In the genomic region with DNA sequence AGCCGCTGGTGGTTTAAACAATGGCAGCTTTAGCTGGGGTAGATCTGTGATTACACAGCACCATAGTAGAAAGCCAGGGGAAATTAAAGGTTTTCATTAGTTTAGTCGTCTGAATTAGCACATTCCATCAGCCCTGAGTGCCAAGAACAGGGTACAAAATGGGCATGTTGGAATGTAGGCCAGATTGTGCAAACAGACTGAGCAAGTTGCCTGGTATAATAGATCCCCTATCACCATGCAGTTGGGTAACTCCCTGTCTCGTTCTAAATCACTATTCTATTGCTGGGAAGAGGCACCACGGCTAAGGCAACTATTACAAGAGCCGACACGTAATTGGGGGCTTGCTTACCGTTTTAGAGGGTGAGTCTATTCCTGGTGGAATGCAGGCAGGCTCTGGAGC, we compare ENCODE assay signal across 31 mouse cellular contexts. TPM values are rescaled to one million over a fixed set of nuclear protein-coding genes. Genes with fewer than 3 reads are reported as not detected.
DNase-seq lines count a peak whose midpoint lies in the region; ATAC-seq and TF ChIP-seq lines count a peak whose summit lies in the region.
"Had no signal": no experiment of that assay in that cellular context is flagged by ENCODE, and none has a peak within 500 bp of the region (broad histone marks: within the 10 kb centered on the region; RNA-seq: fewer than 3 reads in every experiment).

No protein-coding gene starts in this region.

- DNase-seq in liver, adult 2 months (ENCODE audit: extremely low read depth, low read depth, low spot score) = peak; percentile 95
- no peak for DNase-seq in liver, embryonic 11.5 days (ENCODE audit: low spot score)
- peak; percentile 75 for DNase-seq in Muller cell, postnatal 12 days (ENCODE audit: inconsistent ontology term)
- peak; percentile 67 for DNase-seq in fat pad, adult 2 months (ENCODE audit: extremely low read depth, low read depth, low spot score)
- DNase-seq in layer of hippocampus, adult 9-11 months = peak; percentile 84
- DNase-seq in frontal cortex, postnatal 14 days (ENCODE audit: low spot score in 2 of 2) = no peak
- DNase-seq in cerebellum, adult 18-20 months = no peak
- no peak for DNase-seq in adrenal gland, postnatal 4 days (ENCODE audit: low spot score in 2 of 2)
- DNase-seq: adrenal gland, postnatal 10 days; cerebellum, adult 8-10 months; cerebellum, postnatal 25 days; heart, adult 2 months; heart, postnatal 4 days; kidney, postnatal 14 days; lung, embryonic 14.5 days; retina, postnatal 1 day had no signal

- H3K79me2 ChIP-seq in liver, adult 2 months (ENCODE audit: control insufficient read depth, insufficient read depth, low read length) = no peaks in the 10 kb centered on the region

- H3K4me1 ChIP-seq in liver, adult 2 months (ENCODE audit: control insufficient read depth, insufficient read depth, low read length) = peaks cover 11% of the 10 kb centered on the region
- H3K4me1 ChIP-seq in liver, embryonic 11.5 days (replicated peaks; ENCODE audit: control insufficient read depth, insufficient read depth, low read length) = no peaks in the 10 kb centered on the region
- H3K4me1 ChIP-seq: embryonic facial prominence, embryonic 10.5 days; embryonic facial prominence, embryonic 15.5 days; forebrain, embryonic 13.5 days; heart, embryonic 12.5 days; hindbrain, embryonic 13.5 days; limb, embryonic 10.5 days; limb, embryonic 15.5 days; liver, embryonic 15.5 days; midbrain, embryonic 10.5 days; midbrain, embryonic 15.5 days; neural tube, embryonic 15.5 days had no signal

- peak overlapping the region; percentile 43; the same call in 1 of the 2 replicates for H3K27ac ChIP-seq in liver, adult 2 months (replicated peaks; ENCODE audit: insufficient read depth, low read depth, low read length)
- no peak overlapping the region for H3K27ac ChIP-seq in liver, embryonic 11.5 days (ENCODE audit: low read depth, low read length)
- H3K27ac ChIP-seq: embryonic facial prominence, embryonic 10.5 days; embryonic facial prominence, embryonic 15.5 days; forebrain, embryonic 13.5 days; heart, adult 2 months; hindbrain, embryonic 13.5 days; limb, embryonic 10.5 days; limb, embryonic 15.5 days; liver, embryonic 15.5 days; midbrain, embryonic 10.5 days; midbrain, embryonic 15.5 days; neural tube, embryonic 15.5 days had no signal

- no peaks in the 10 kb centered on the region for H3K9me3 ChIP-seq in liver, embryonic 11.5 days (ENCODE audit: control insufficient read depth, low read length)
- H3K9me3 ChIP-seq: embryonic facial prominence, embryonic 15.5 days; forebrain, embryonic 13.5 days; hindbrain, embryonic 13.5 days; limb, embryonic 10.5 days; limb, embryonic 15.5 days; liver, embryonic 15.5 days; midbrain, embryonic 10.5 days; midbrain, embryonic 15.5 days; neural tube, embryonic 15.5 days had no signal

- 39% methylated on average over 7 of the region's 7 CpGs for WGBS in liver, adult 2 months
- 84% methylated on average over 7 of the region's 7 CpGs for WGBS in liver, embryonic 11.5 days

- ATAC-seq in liver, embryonic 11.5 days (replicated peaks; ENCODE audit: low FRiP score) = no peak
- ATAC-seq: activated CD4-positive, CD25-positive, alpha-beta regulatory T cell, adult 4 months; CD4-positive, CD25-positive, alpha-beta regulatory T cell, adult 4 months; forebrain, embryonic 13.5 days; intestine, embryonic 16.5 days; midbrain, embryonic 15.5 days had no signal

- TF ChIP-seq CTCF in liver, adult 2 months (IDR thresholded peaks at IDR 0.05; ENCODE audit: low read depth, low read length) = no peak

- no peaks in the 10 kb centered on the region for H3K36me3 ChIP-seq in liver, adult 2 months (ENCODE audit: control insufficient read depth, insufficient read depth, low read length)
- no peaks in the 10 kb centered on the region for H3K36me3 ChIP-seq in liver, embryonic 11.5 days (ENCODE audit: control insufficient read depth, insufficient read depth, low read length)
- H3K36me3 ChIP-seq: embryonic facial prominence, embryonic 10.5 days; embryonic facial prominence, embryonic 15.5 days; heart, embryonic 12.5 days; hindbrain, embryonic 13.5 days; limb, embryonic 10.5 days; limb, embryonic 15.5 days; liver, embryonic 15.5 days; midbrain, embryonic 10.5 days; midbrain, embryonic 15.5 days; neural tube, embryonic 15.5 days had no signal

- H3K27me3 ChIP-seq in liver, adult 2 months (ENCODE audit: control insufficient read depth, insufficient read depth, low read length) = no peaks in the 10 kb centered on the region
- H3K27me3 ChIP-seq in liver, embryonic 11.5 days (replicated peaks; ENCODE audit: control insufficient read depth, insufficient read depth, low read length) = no peaks in the 10 kb centered on the region
- H3K27me3 ChIP-seq: embryonic facial prominence, embryonic 15.5 days; forebrain, embryonic 13.5 days; heart, embryonic 12.5 days; hindbrain, embryonic 13.5 days; limb, embryonic 15.5 days; liver, embryonic 15.5 days; midbrain, embryonic 15.5 days; neural tube, embryonic 15.5 days had no signal

- no peak for TF ChIP-seq POLR2A in liver, adult 2 months (IDR thresholded peaks at IDR 0.05; ENCODE audit: extremely low read depth, insufficient read depth, low read length)

- H3K9ac ChIP-seq in liver, adult 2 months (ENCODE audit: low read depth, low read length) = no peak overlapping the region
- no peak overlapping the region for H3K9ac ChIP-seq in liver, embryonic 11.5 days (ENCODE audit: low read depth, low read length)
- H3K9ac ChIP-seq: embryonic facial prominence, embryonic 15.5 days; forebrain, embryonic 13.5 days; heart, embryonic 12.5 days; hindbrain, embryonic 13.5 days; limb, embryonic 15.5 days; liver, embryonic 15.5 days; lung, embryonic 14.5 days; midbrain, embryonic 15.5 days; neural tube, embryonic 15.5 days had no signal

- no peak overlapping the region for H3K4me3 ChIP-seq in liver, adult 2 months (ENCODE audit: insufficient read depth, low read depth, low read length)
- H3K4me3 ChIP-seq in liver, embryonic 11.5 days (ENCODE audit: low read depth, low read length) = no peak overlapping the region
- H3K4me3 ChIP-seq: embryonic facial prominence, embryonic 10.5 days; embryonic facial prominence, embryonic 15.5 days; forebrain, embryonic 13.5 days; heart, adult 2 months; heart, embryonic 12.5 days; hindbrain, embryonic 13.5 days; limb, embryonic 10.5 days; limb, embryonic 15.5 days; liver, embryonic 15.5 days; midbrain, embryonic 10.5 days; midbrain, embryonic 15.5 days; neural tube, embryonic 15.5 days had no signal

- H3K4me2 ChIP-seq in liver, embryonic 11.5 days = no peak overlapping the region
- H3K4me2 ChIP-seq: embryonic facial prominence, embryonic 15.5 days; forebrain, embryonic 13.5 days; heart, embryonic 12.5 days; hindbrain, embryonic 13.5 days; limb, embryonic 15.5 days; liver, embryonic 15.5 days; lung, embryonic 14.5 days; midbrain, embryonic 15.5 days; neural tube, embryonic 15.5 days had no signal

RNA-seq across cellular contexts. Expression of gene Bri3, which starts 9.5 kb away (rescaled TPM):
- total RNA-seq in liver, adult 2 months (2014; rRNA removed) = 24.9 and 29.5 TPM in 2 replicates
- 74.6 and 85.7 TPM in 2 replicates for polyA plus RNA-seq in liver, adult 2 months (2012; rRNA removed)
- 59.2 and 61.0 TPM in 2 replicates for polyA plus RNA-seq in liver, embryonic 11.5 days (2014; fragmentation: Nextera tagmentation; extraction: Ambion mirVana)
- 100 to 1,000 TPM; 102 to 108 TPM for total RNA-seq in adrenal gland, postnatal 4 days (2021)

RNA-seq across cellular contexts. Expression of gene Tecpr1, which starts 11.3 kb away (rescaled TPM):
- 5.9 and 6.6 TPM in 2 replicates for total RNA-seq in liver, adult 2 months (2014; rRNA removed)
- polyA plus RNA-seq in liver, adult 2 months (2012; rRNA removed) = 9.3 and 13.0 TPM in 2 replicates
- 7.5 and 8.9 TPM in 2 replicates for polyA plus RNA-seq in liver, embryonic 11.5 days (2014; fragmentation: Nextera tagmentation; extraction: Ambion mirVana)
- total RNA-seq in adrenal gland, postnatal 4 days (2021) = 10 to 100 TPM; 68.5 to 70.9 TPM

RNA-seq across cellular contexts. Expression of gene Bhlha15, which starts 44.6 kb away (rescaled TPM):
- 0.13 and 0.18 TPM in 2 replicates for total RNA-seq in liver, adult 2 months (2014; rRNA removed)
- 0.04 and 0.70 TPM in 2 replicates for polyA plus RNA-seq in liver, adult 2 months (2012; rRNA removed)
- polyA plus RNA-seq in liver, embryonic 11.5 days (2014; fragmentation: Nextera tagmentation; extraction: Ambion mirVana) = 1.3 and 1.6 TPM in 2 replicates
- 1 to 10 TPM in 1 of 2 experiments, under 1 TPM in 1; 0.96 to 3.1 TPM for total RNA-seq in adrenal gland, postnatal 4 days (2021)
- total RNA-seq: gastrocnemius, postnatal 4 days; heart, adult 2 months had no signal

Comparison
In these comparisons a context has a peak if more than half of its experiments do, and no peak if none do; other contexts are left out.
1. DNase-seq: peak in liver, adult 2 months (single experiment), Muller cell, postnatal 12 days (single experiment), fat pad, adult 2 months (single experiment) and layer of hippocampus, adult 9-11 months (single experiment); none in liver, embryonic 11.5 days (single experiment), frontal cortex, postnatal 14 days (0 of 2), cerebellum, adult 18-20 months (0 of 2) and adrenal gland, postnatal 4 days (0 of 2).